Mouse (Mus musculus): ENCODE data around the gene Gm10318. TPM values are rescaled to one million over a fixed set of nuclear protein-coding genes. Genes with fewer than 3 reads are reported as not detected.

The Gm10318 gene
- polyA plus RNA-seq, 1 experiment from 2014 or later, result not detected

GRCm38 (mm10) chr10:77847538-77847937, 5.1 kb upstream of the Gm10318 start:
- Histone ChIP-seq H3K9me3 (replicated peaks) (no peaks in the 10 kb centered on the region), H3K27ac (replicated peaks) (no peak overlapping the region), H3K36me3 (replicated peaks) (no peaks in the 10 kb centered on the region), H3K27me3 (no peaks in the 10 kb centered on the region), H3K4me1 (replicated peaks) (no peaks in the 10 kb centered on the region), H3K4me3 (replicated peaks) (no peak overlapping the region), H3K9ac (no peak overlapping the region), H3K4me2 (no peak overlapping the region)
- ATAC-seq (ENCODE audit: insufficient read depth), result no peak
- 68% methylated on average over 2 of the region's 2 CpGs for WGBS (ENCODE audit: insufficient replicate concordance)

- Histone ChIP-seq H3K4me1 (replicated peaks) (no peaks in the 10 kb centered on the region), H3K36me3 (replicated peaks) (no peaks in the 10 kb centered on the region), H3K27ac (replicated peaks) (no peak within 1 kb of the TSS), H3K9ac (no peak within 1 kb of the TSS), H3K9me3 (replicated peaks) (0 out of 2 replicates have a peak, but pooled peaks cover 3% of the 10 kb centered on the region), H3K4me3 (replicated peaks) (no peak within 1 kb of the TSS), H3K4me2 (no peak within 1 kb of the TSS), H3K27me3 (no peaks in the 10 kb centered on the region)
- no peak for ATAC-seq (ENCODE audit: insufficient read depth)
- WGBS (ENCODE audit: insufficient replicate concordance), result 47% methylated on average over 7 of the region's 7 CpGs
These were observed 9.0 kb downstream of the Gm10318 start, which contains the start of gene Gm3285 for GRCm38 (mm10) chr10:77861675-77862074. TSS of gene Gm3285 (plus strand) at chr10:77861975.

- Histone ChIP-seq H3K9me3 (replicated peaks) (no peaks in the 10 kb centered on the region), H3K4me1 (replicated peaks) (no peaks in the 10 kb centered on the region), H3K9ac (no peak overlapping the region), H3K36me3 (replicated peaks) (no peaks in the 10 kb centered on the region), H3K4me2 (peak overlapping the region; percentile 41), H3K27ac (replicated peaks) (no peak overlapping the region), H3K27me3 (no peaks in the 10 kb centered on the region), H3K4me3 (replicated peaks) (no peak overlapping the region)
- 19% methylated on average over 14 of the region's 14 CpGs for WGBS (ENCODE audit: insufficient replicate concordance)
- peak; percentile 34; the same call in 1 of the 2 replicates for ATAC-seq (ENCODE audit: insufficient read depth)
These were observed 11.6 kb downstream of the Gm10318 start for GRCm38 (mm10) chr10:77864067-77864761.

GRCm38 (mm10) chr10:77864762-77865143, 12.1 kb downstream of the Gm10318 start:
- no peaks in the 10 kb centered on the region for H3K27me3 ChIP-seq
- 28% methylated on average over 11 of the region's 11 CpGs for WGBS (ENCODE audit: insufficient replicate concordance)
- no peaks in the 10 kb centered on the region for H3K9me3 ChIP-seq (replicated peaks)
- H3K36me3 ChIP-seq (replicated peaks), result no peaks in the 10 kb centered on the region
- H3K9ac ChIP-seq, result no peak overlapping the region
- no peak for ATAC-seq (ENCODE audit: insufficient read depth)
- H3K27ac ChIP-seq (replicated peaks), result no peak overlapping the region
- H3K4me1 ChIP-seq (replicated peaks), result no peaks in the 10 kb centered on the region
- peak overlapping the region; percentile 41 for H3K4me2 ChIP-seq
- H3K4me3 ChIP-seq (replicated peaks), result no peak overlapping the region

GRCm38 (mm10) chr10:77867546-77867945, 14.9 kb downstream of the Gm10318 start:
- Histone ChIP-seq H3K9ac (no peak overlapping the region), H3K27me3 (no peaks in the 10 kb centered on the region), H3K4me1 (replicated peaks) (no peaks in the 10 kb centered on the region), H3K4me3 (replicated peaks) (no peak overlapping the region), H3K36me3 (replicated peaks) (no peaks in the 10 kb centered on the region), H3K27ac (replicated peaks) (no peak overlapping the region), H3K9me3 (replicated peaks) (no peaks in the 10 kb centered on the region), H3K4me2 (no peak overlapping the region)
- ATAC-seq (ENCODE audit: insufficient read depth), result no peak
- 3% methylated on average over 1 of the region's 1 CpGs for WGBS (ENCODE audit: insufficient replicate concordance)

- Histone ChIP-seq H3K27me3 (no peaks in the 10 kb centered on the region), H3K4me2 (no peak overlapping the region), H3K4me1 (replicated peaks) (no peaks in the 10 kb centered on the region), H3K9ac (no peak overlapping the region), H3K36me3 (replicated peaks) (no peaks in the 10 kb centered on the region), H3K4me3 (replicated peaks) (no peak overlapping the region), H3K27ac (replicated peaks) (no peak overlapping the region), H3K9me3 (replicated peaks) (no peaks in the 10 kb centered on the region)
- 67% methylated on average over 7 of the region's 7 CpGs for WGBS (ENCODE audit: insufficient replicate concordance)
- no peak for ATAC-seq (ENCODE audit: insufficient read depth)
These were observed 17.0 kb downstream of the Gm10318 start for GRCm38 (mm10) chr10:77869651-77870050.

- H3K9ac ChIP-seq, result no peak overlapping the region
- H3K4me1 ChIP-seq (replicated peaks), result no peaks in the 10 kb centered on the region
- H3K27me3 ChIP-seq, result no peaks in the 10 kb centered on the region
- H3K9me3 ChIP-seq (replicated peaks), result no peaks in the 10 kb centered on the region
- WGBS (ENCODE audit: insufficient replicate concordance), result 52% methylated on average over 6 of the region's 6 CpGs
- H3K4me2 ChIP-seq, result no peak overlapping the region
- ATAC-seq (ENCODE audit: insufficient read depth), result no peak
- no peak overlapping the region for H3K4me3 ChIP-seq (replicated peaks)
- no peak overlapping the region for H3K27ac ChIP-seq (replicated peaks)
- no peaks in the 10 kb centered on the region for H3K36me3 ChIP-seq (replicated peaks)
These were observed 26.3 kb downstream of the Gm10318 start for GRCm38 (mm10) chr10:77878985-77879384.

- ATAC-seq (ENCODE audit: insufficient read depth), result no peak
- Histone ChIP-seq H3K9ac (no peak overlapping the region), H3K4me2 (no peak overlapping the region), H3K36me3 (replicated peaks) (no peaks in the 10 kb centered on the region), H3K9me3 (replicated peaks) (no peaks in the 10 kb centered on the region), H3K4me3 (replicated peaks) (no peak overlapping the region), H3K27ac (replicated peaks) (no peak overlapping the region), H3K27me3 (no peaks in the 10 kb centered on the region), H3K4me1 (replicated peaks) (no peaks in the 10 kb centered on the region)
- WGBS (ENCODE audit: insufficient replicate concordance), result 17% methylated on average over 3 of the region's 3 CpGs
These were observed 27.6 kb downstream of the Gm10318 start for GRCm38 (mm10) chr10:77880305-77880704.

- no peaks in the 10 kb centered on the region for H3K9me3 ChIP-seq (replicated peaks)
- no peak overlapping the region for H3K4me3 ChIP-seq (replicated peaks)
- WGBS (ENCODE audit: insufficient replicate concordance), result 73% methylated on average over 5 of the region's 5 CpGs
- H3K27ac ChIP-seq (replicated peaks), result no peak overlapping the region
- H3K27me3 ChIP-seq, result no peaks in the 10 kb centered on the region
- H3K4me2 ChIP-seq, result no peak overlapping the region
- H3K36me3 ChIP-seq (replicated peaks), result no peaks in the 10 kb centered on the region
- H3K9ac ChIP-seq, result no peak overlapping the region
- ATAC-seq (ENCODE audit: insufficient read depth), result no peak
- H3K4me1 ChIP-seq (replicated peaks), result no peaks in the 10 kb centered on the region
These were observed 29.9 kb downstream of the Gm10318 start for GRCm38 (mm10) chr10:77882553-77882952.

GRCm38 (mm10) chr10:77886007-77886747, 33.5 kb downstream of the Gm10318 start:
- Histone ChIP-seq H3K27ac (replicated peaks) (no peak overlapping the region), H3K27me3 (no peaks in the 10 kb centered on the region), H3K4me3 (replicated peaks) (no peak overlapping the region), H3K36me3 (replicated peaks) (no peaks in the 10 kb centered on the region), H3K9ac (no peak overlapping the region), H3K4me1 (replicated peaks) (no peaks in the 10 kb centered on the region), H3K9me3 (replicated peaks) (no peaks in the 10 kb centered on the region), H3K4me2 (no peak overlapping the region)
- 44% methylated on average over 12 of the region's 12 CpGs for WGBS (ENCODE audit: insufficient replicate concordance)
- ATAC-seq (ENCODE audit: insufficient read depth), result no peak

- Histone ChIP-seq H3K4me2 (no peak overlapping the region), H3K9ac (no peak overlapping the region), H3K27me3 (no peaks in the 10 kb centered on the region), H3K4me1 (replicated peaks) (no peaks in the 10 kb centered on the region), H3K27ac (replicated peaks) (no peak overlapping the region), H3K36me3 (replicated peaks) (no peaks in the 10 kb centered on the region), H3K9me3 (replicated peaks) (no peaks in the 10 kb centered on the region), H3K4me3 (replicated peaks) (no peak overlapping the region)
- 67% methylated on average over 8 of the region's 8 CpGs for WGBS (ENCODE audit: insufficient replicate concordance)
- no peak for ATAC-seq (ENCODE audit: insufficient read depth)
These were observed 38.4 kb downstream of the Gm10318 start for GRCm38 (mm10) chr10:77890987-77891565.
